Mouse (Mus musculus): ENCODE results near the gene Nr4a2. TPM values are rescaled to one million over a fixed set of nuclear protein-coding genes. Genes with fewer than 3 reads are reported as not detected.

Nr4a2 gene
- polyA plus RNA-seq (2015; fragmentation: Nextera tagmentation; extraction: Ambion mirVana): 3.7 and 4.0 TPM in 2 replicates

DNA sequence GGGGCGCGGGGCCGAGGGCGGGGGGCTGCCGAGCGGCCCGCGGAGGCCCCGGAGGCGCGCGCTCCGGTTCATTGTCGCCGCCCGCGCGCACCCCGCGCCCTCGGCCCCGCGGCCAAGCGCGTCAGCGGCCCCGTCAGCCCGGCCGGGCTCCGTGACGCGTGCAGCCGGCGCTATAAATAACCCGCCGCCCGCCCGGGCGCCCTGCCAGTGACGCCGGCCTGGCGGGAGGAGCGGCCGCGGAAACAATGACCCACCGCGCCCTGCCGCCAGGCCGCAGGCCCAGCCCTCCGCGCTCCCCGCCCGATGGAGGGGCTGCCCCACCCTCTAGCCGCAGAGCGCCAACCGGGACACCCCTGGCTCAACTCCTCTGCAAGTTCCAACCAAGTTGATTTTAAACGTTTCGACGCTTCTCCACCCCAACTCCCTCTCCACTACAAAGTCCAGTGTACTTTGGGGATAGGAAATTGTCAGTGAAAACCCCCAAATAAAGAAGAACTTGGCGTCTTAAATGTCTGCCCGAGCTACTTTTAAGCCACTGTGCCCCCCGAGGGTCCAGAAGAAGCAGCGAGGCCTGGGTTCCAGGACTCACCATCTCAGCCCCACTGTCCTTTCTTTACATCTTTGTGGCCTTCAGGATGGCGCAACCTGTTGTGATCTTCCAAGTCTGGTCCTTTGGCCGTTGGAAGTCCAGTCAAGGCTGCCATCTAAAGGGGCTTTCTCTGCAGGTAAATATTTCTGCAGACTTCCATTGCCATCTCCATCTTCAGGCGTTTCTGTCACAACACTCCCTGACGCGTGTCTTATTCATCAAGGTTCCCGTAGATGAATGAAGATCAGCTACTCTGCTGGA is at the start of gene Nr4a2:
Nr4a2 (minus strand) TSS at position 13 of the 850 bp plus-strand sequence.
- no peaks in the 10 kb centered on the region for H3K9me3 ChIP-seq (ENCODE audit: low read length)
- H3K27me3 ChIP-seq (ENCODE audit: insufficient read depth, low read length): no peaks in the 10 kb centered on the region
- peak within 1 kb of the TSS; percentile 98 for H3K9ac ChIP-seq (replicated peaks; ENCODE audit: low read length)
- ATAC-seq (ENCODE audit: low FRiP score, low TSS enrichment): peak; percentile 96
- peak within 1 kb of the TSS; percentile 89 for H3K27ac ChIP-seq (ENCODE audit: low read length)
- H3K4me3 ChIP-seq (ENCODE audit: low read length): peak within 1 kb of the TSS; percentile 94
- peaks cover 4% of the 10 kb centered on the region; the same call in 1 of the 2 replicates for H3K4me1 ChIP-seq (ENCODE audit: insufficient read depth, low read length)
- 11% methylated on average over 38 of the region's 69 CpGs for WGBS
- H3K4me2 ChIP-seq (replicated peaks; ENCODE audit: low read depth, low read length): peak within 1 kb of the TSS; percentile 68
- no peaks in the 10 kb centered on the region for H3K36me3 ChIP-seq (ENCODE audit: insufficient read depth, low read length)

DNA sequence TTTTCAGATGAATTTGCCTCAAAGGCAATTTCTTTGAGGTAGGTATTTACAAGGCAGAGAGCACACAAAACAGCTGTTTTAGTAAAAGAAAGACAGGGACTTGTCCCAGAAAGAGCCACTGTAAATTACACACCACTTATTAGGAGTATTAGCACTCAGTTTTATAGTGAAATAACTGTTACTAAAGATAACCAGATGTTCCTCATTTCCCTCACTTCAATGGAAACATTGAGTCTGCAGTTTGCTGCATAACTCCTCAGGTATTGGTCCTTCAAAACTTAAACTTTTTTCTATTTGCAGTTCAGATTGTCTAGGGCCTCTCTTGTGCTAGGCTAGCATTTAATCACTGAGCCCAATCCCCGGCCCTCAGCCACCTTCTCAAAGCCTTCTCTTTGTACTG is 41.6 kb upstream of the Nr4a2 start:
- no peak for ATAC-seq (ENCODE audit: low FRiP score, low TSS enrichment)
- H3K4me3 ChIP-seq (ENCODE audit: low read length): no peak overlapping the region
- WGBS: 89% methylated on average over 1 of the region's 1 CpGs

DNA sequence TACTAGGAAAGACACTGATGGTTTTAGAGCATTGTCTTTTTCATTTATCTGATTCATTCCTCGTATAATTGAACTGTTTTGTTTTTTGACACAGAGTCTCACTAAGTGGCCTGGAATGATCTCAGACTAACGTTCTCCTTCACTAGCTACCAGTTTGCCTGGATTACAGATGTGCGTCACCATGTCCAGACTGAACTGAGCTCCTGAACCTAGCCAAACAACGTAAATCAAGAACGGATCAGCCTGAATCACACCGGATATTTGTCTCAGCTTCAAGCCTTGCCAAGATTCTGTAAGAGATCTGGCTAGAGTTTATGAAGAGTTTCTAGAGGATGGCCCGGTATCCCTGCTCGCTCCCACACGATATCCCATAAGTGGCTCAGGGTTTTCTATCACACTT is 33.0 kb upstream of the Nr4a2 start:
- Histone ChIP-seq H3K36me3 (ENCODE audit: insufficient read depth, low read length) (no peaks in the 10 kb centered on the region), H3K9ac (replicated peaks; ENCODE audit: low read length) (no peak overlapping the region), H3K4me2 (replicated peaks; ENCODE audit: low read depth, low read length) (no peak overlapping the region), H3K27ac (ENCODE audit: low read length) (no peak overlapping the region), H3K9me3 (ENCODE audit: low read length) (no peaks in the 10 kb centered on the region), H3K27me3 (ENCODE audit: insufficient read depth, low read length) (no peaks in the 10 kb centered on the region), H3K4me1 (ENCODE audit: insufficient read depth, low read length) (no peaks in the 10 kb centered on the region), H3K4me3 (ENCODE audit: low read length) (no peak overlapping the region)
- ATAC-seq (ENCODE audit: low FRiP score, low TSS enrichment): no peak
- WGBS: 45% methylated on average over 9 of the region's 9 CpGs

More for the DNA sequence above, 41.6 kb upstream of the Nr4a2 start:
- no peaks in the 10 kb centered on the region for H3K36me3 ChIP-seq (ENCODE audit: insufficient read depth, low read length)
- H3K27ac ChIP-seq (ENCODE audit: low read length): no peak overlapping the region
- no peaks in the 10 kb centered on the region for H3K27me3 ChIP-seq (ENCODE audit: insufficient read depth, low read length)
- H3K4me2 ChIP-seq (replicated peaks; ENCODE audit: low read depth, low read length): no peak overlapping the region
- no peaks in the 10 kb centered on the region for H3K4me1 ChIP-seq (ENCODE audit: insufficient read depth, low read length)
- no peak overlapping the region for H3K9ac ChIP-seq (replicated peaks; ENCODE audit: low read length)
- no peaks in the 10 kb centered on the region for H3K9me3 ChIP-seq (ENCODE audit: low read length)

DNA sequence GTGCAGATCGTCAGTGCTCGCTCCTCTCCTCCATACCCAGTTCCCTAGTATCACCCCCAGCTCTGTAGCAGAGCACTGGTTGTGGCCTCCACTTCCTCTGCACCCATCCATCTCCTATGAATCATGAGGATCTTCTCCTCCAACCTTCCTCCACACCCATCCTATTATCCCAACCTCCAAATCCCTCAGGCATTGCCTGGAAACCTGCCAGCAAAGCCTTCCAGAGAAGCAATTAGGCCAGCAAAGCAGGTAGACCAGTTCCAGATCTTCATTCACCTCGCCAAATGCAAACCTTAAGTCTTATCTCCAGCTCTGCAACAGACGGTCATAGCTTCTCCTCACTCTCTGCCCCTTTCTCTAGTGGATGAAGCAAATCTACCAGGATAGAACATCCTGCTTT is 26.0 kb upstream of the Nr4a2 start:
- Histone ChIP-seq H3K9me3 (ENCODE audit: low read length) (no peaks in the 10 kb centered on the region), H3K27me3 (ENCODE audit: insufficient read depth, low read length) (no peaks in the 10 kb centered on the region), H3K4me2 (replicated peaks; ENCODE audit: low read depth, low read length) (no peak overlapping the region), H3K27ac (ENCODE audit: low read length) (no peak overlapping the region), H3K4me3 (ENCODE audit: low read length) (no peak overlapping the region), H3K36me3 (ENCODE audit: insufficient read depth, low read length) (no peaks in the 10 kb centered on the region), H3K9ac (replicated peaks; ENCODE audit: low read length) (no peak overlapping the region), H3K4me1 (ENCODE audit: insufficient read depth, low read length) (no peaks in the 10 kb centered on the region)
- 92% methylated on average over 4 of the region's 4 CpGs for WGBS
- no peak for ATAC-seq (ENCODE audit: low FRiP score, low TSS enrichment)

DNA sequence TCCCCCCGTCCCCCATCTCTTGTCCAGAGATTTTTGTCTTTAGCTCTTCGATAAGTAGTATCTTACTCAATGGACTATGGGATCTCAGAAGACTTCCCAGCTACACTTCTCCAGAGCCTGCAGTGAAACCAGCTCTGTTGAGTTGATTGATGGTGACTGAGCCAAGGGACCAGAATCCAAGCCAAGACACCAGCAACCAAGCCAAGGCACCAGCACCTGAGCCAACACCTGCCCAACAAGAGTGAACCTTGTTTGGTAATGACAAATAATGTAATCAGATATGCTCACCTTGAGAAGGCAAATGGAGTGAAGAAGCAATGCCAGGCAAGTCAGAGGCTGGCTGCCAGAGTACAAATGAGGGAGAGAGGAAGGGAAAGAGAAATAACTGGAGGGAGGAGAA is 24.4 kb upstream of the Nr4a2 start:
- no peak overlapping the region for H3K9ac ChIP-seq (replicated peaks; ENCODE audit: low read length)
- no peaks in the 10 kb centered on the region for H3K27me3 ChIP-seq (ENCODE audit: insufficient read depth, low read length)
- no peak overlapping the region for H3K4me2 ChIP-seq (replicated peaks; ENCODE audit: low read depth, low read length)
- no peaks in the 10 kb centered on the region for H3K4me1 ChIP-seq (ENCODE audit: insufficient read depth, low read length)
- ATAC-seq (ENCODE audit: low FRiP score, low TSS enrichment): no peak
- WGBS: 83% methylated on average over 2 of the region's 2 CpGs
- no peak overlapping the region for H3K27ac ChIP-seq (ENCODE audit: low read length)
- H3K36me3 ChIP-seq (ENCODE audit: insufficient read depth, low read length): no peaks in the 10 kb centered on the region
- H3K4me3 ChIP-seq (ENCODE audit: low read length): no peak overlapping the region
- no peaks in the 10 kb centered on the region for H3K9me3 ChIP-seq (ENCODE audit: low read length)

DNA sequence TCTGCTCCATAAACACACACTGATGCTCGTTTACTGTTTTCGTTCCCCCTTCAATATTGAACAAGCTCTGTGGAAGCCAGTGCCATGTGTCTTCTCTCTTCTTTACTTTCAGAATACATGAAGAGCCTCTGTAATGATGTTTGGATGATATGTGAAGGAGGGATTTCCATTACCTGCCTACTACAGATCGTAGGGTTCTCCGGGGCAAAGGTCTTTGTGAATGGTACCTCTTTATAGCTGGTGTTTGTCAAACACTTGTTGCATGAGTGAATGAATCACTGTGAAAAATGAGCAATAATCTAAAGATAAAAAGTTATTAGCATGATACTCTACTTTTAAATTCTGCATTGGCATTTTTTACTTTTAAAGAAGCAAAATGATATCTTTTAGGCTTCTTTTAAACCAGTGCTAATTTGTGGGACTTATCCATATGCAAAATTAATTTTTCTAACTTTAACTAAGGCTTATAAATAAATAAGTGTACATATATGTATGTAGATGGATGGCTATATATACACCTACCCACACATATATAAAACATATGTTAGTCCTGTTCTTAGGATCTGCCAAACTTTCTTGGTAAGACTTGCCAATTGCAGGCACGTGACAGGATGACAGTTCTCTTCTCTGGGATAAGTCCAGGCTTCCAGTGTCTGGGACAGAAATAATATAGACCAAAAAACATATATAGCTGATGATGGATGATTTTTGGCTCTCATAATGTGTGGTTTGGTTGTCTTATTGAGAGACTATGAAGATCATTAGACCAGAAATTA is 22.0 kb upstream of the Nr4a2 start:
- no peak for ATAC-seq (ENCODE audit: low FRiP score, low TSS enrichment)
- no peaks in the 10 kb centered on the region for H3K27me3 ChIP-seq (ENCODE audit: insufficient read depth, low read length)
- no peaks in the 10 kb centered on the region for H3K4me1 ChIP-seq (ENCODE audit: insufficient read depth, low read length)
- no peaks in the 10 kb centered on the region for H3K9me3 ChIP-seq (ENCODE audit: low read length)
- H3K9ac ChIP-seq (replicated peaks; ENCODE audit: low read length): no peak overlapping the region
- 85% methylated on average over 5 of the region's 5 CpGs for WGBS
- H3K4me2 ChIP-seq (replicated peaks; ENCODE audit: low read depth, low read length): no peak overlapping the region
- H3K4me3 ChIP-seq (ENCODE audit: low read length): no peak overlapping the region
- H3K27ac ChIP-seq (ENCODE audit: low read length): no peak overlapping the region
- no peaks in the 10 kb centered on the region for H3K36me3 ChIP-seq (ENCODE audit: insufficient read depth, low read length)

DNA sequence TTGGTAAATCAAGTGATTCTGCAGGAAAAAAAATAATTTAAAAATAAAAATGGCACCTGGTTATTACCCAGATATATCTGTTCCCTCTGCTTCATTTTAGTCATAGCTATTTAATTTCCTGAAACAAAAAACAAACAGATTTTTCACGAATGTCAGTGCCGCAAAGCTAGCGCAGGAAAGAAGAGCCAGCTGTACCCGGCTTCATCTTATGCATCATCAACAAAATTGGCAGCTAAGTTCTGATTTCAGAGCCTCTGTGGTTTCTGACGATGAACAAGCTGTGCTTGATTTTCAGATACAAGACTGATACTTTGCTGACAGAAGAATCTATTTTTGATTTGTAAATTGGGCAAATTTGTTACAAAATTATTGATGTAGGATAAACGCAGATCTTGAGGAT is 14.8 kb upstream of the Nr4a2 start:
- H3K9ac ChIP-seq (replicated peaks; ENCODE audit: low read length): no peak overlapping the region
- no peak overlapping the region for H3K27ac ChIP-seq (ENCODE audit: low read length)
- no peaks in the 10 kb centered on the region for H3K9me3 ChIP-seq (ENCODE audit: low read length)
- 84% methylated on average over 6 of the region's 6 CpGs for WGBS
- no peak overlapping the region for H3K4me2 ChIP-seq (replicated peaks; ENCODE audit: low read depth, low read length)
- H3K36me3 ChIP-seq (ENCODE audit: insufficient read depth, low read length): no peaks in the 10 kb centered on the region
- no peak overlapping the region for H3K4me3 ChIP-seq (ENCODE audit: low read length)
- no peaks in the 10 kb centered on the region for H3K27me3 ChIP-seq (ENCODE audit: insufficient read depth, low read length)
- no peak for ATAC-seq (ENCODE audit: low FRiP score, low TSS enrichment)
- H3K4me1 ChIP-seq (ENCODE audit: insufficient read depth, low read length): no peaks in the 10 kb centered on the region

DNA sequence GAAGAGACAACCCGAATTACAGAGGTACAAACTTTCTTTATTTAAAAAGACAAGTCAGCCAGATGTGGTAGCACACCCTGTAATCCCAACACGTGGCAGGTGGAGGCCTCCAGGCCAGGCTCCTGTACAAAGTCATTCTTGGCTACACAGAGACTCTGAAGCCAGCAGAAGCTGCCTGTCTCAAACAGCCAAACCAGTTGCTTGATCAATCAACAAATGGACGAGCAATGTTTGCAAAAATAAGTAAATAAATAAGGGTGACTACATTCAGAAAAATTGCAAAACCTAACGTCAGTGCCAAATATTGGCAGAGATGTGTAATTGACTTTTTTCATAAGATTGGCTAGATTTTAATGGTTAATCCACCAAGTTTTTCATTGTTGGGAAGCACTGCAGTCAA is 3.7 kb upstream of the Nr4a2 start:
- no peak overlapping the region for H3K4me3 ChIP-seq (ENCODE audit: low read length)
- no peaks in the 10 kb centered on the region for H3K27me3 ChIP-seq (ENCODE audit: insufficient read depth, low read length)
- peaks cover 4% of the 10 kb centered on the region; the same call in 1 of the 2 replicates for H3K4me1 ChIP-seq (ENCODE audit: insufficient read depth, low read length)
- H3K36me3 ChIP-seq (ENCODE audit: insufficient read depth, low read length): no peaks in the 10 kb centered on the region
- H3K4me2 ChIP-seq (replicated peaks; ENCODE audit: low read depth, low read length): no peak overlapping the region
- 73% methylated on average over 4 of the region's 4 CpGs for WGBS
- no peaks in the 10 kb centered on the region for H3K9me3 ChIP-seq (ENCODE audit: low read length)
- H3K27ac ChIP-seq (ENCODE audit: low read length): no peak overlapping the region
- no peak for ATAC-seq (ENCODE audit: low FRiP score, low TSS enrichment)
- no peak overlapping the region for H3K9ac ChIP-seq (replicated peaks; ENCODE audit: low read length)

DNA sequence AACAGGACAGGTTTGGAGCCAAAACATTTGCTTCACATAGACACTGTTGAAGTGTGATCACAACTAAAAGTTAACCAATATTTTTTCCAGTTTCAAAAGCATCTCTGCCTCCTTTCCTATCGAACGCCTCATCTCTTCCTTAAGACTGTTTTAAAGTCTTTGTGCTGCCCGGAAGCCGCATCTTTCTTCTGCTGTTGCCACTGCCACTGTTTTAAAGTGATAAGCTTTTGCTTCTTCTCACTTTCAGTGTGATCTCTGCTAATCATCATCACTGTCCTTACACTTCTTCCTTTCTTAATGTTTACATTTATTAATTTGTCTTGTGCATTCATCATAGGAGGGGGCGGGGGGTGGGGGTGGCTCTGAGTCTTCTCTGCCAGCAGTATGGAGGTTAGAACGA is 2.1 kb upstream of the Nr4a2 start:
- H3K27me3 ChIP-seq (ENCODE audit: insufficient read depth, low read length): no peaks in the 10 kb centered on the region
- H3K4me3 ChIP-seq (ENCODE audit: low read length): no peak overlapping the region
- H3K9ac ChIP-seq (replicated peaks; ENCODE audit: low read length): no peak overlapping the region
- H3K4me1 ChIP-seq (ENCODE audit: insufficient read depth, low read length): peaks cover 4% of the 10 kb centered on the region; the same call in 1 of the 2 replicates
- H3K4me2 ChIP-seq (replicated peaks; ENCODE audit: low read depth, low read length): no peak overlapping the region
- WGBS: 87% methylated on average over 6 of the region's 6 CpGs
- no peak overlapping the region for H3K27ac ChIP-seq (ENCODE audit: low read length)
- H3K9me3 ChIP-seq (ENCODE audit: low read length): no peaks in the 10 kb centered on the region
- ATAC-seq (ENCODE audit: low FRiP score, low TSS enrichment): no peak
- H3K36me3 ChIP-seq (ENCODE audit: insufficient read depth, low read length): no peaks in the 10 kb centered on the region
